Mouse (Mus musculus) brain, embryonic 14.5 days (tissue): ENCODE results near the gene Cdc14b. TPM values are rescaled to one million over a fixed set of nuclear protein-coding genes. Genes with fewer than 3 reads are reported as not detected.

Experiments used
- DNase-seq: peaks from one replicate; pipeline ENCODE4 v3.0.0-alpha.2; 2011; ENCODE audit warnings: low read depth
- CTCF ChIP-seq: fragments of 200-500 bp; IDR thresholded peaks from 2 replicates; pipeline ENCODE4 v1.5.1; 2012; ENCODE audit warnings: inconsistent platforms, mild to moderate bottlenecking, moderate library complexity, borderline replicate concordance; ENCODE audit not compliant: insufficient read depth, insufficient read length; ENCODE audit errors: extremely low read depth
- POLR2A ChIP-seq: fragments of 200-500 bp; IDR thresholded peaks from 2 replicates; pipeline ENCODE4 v1.6.1; 2012; ENCODE audit warnings: mild to moderate bottlenecking, inconsistent platforms, borderline replicate concordance; ENCODE audit not compliant: poor library complexity, insufficient read depth, insufficient read length, severe bottlenecking; ENCODE audit errors: extremely low read depth
- polyA plus RNA-seq: library from polyadenylated mRNA; depleted of rRNA; stranded (reverse); fragments of >200 nt; gene quantifications from 2 replicates; pipeline ENCODE4 v1.2.3, GENCODE M21; 2012

The Cdc14b gene
- polyA plus RNA-seq, 1 experiment, result 6.7 TPM

- DNase-seq, result peak; percentile 16
These were observed 33.9 kb upstream of the Cdc14b start for GRCm38 (mm10) chr13:64309036-64309435.

GRCm38 (mm10) chr13:64307508-64307907 lies 32.4 kb upstream of the Cdc14b start:
- no peak for DNase-seq
- TF ChIP-seq CTCF, result no peak

More at GRCm38 (mm10) chr13:64309036-64309435, 33.9 kb upstream of the Cdc14b start:
- TF ChIP-seq CTCF (no peak), POLR2A (no peak)

- DNase-seq, result peak; percentile 87
- TF ChIP-seq POLR2A, result no peak
- TF ChIP-seq CTCF, result peak; percentile 81; the same call in 1 of the 2 replicates
These were observed 31.0 kb upstream of the Cdc14b start for GRCm38 (mm10) chr13:64306078-64306477.

GRCm38 (mm10) chr13:64299069-64299468 lies 24.0 kb upstream of the Cdc14b start:
- DNase-seq, result no peak
- TF ChIP-seq CTCF (no peak), POLR2A (no peak)

- TF ChIP-seq CTCF, result no peak
- no peak for TF ChIP-seq POLR2A
- no peak for DNase-seq
These were observed 11.7 kb upstream of the Cdc14b start for GRCm38 (mm10) chr13:64286791-64287190.

GRCm38 (mm10) chr13:64286321-64286720 lies 11.2 kb upstream of the Cdc14b start:
- no peak for DNase-seq
- TF ChIP-seq POLR2A (no peak), CTCF (no peak)

- TF ChIP-seq CTCF, result no peak
- TF ChIP-seq POLR2A, result no peak
- no peak for DNase-seq
These were observed 9.6 kb upstream of the Cdc14b start for GRCm38 (mm10) chr13:64284676-64285075.

- DNase-seq, result no peak
- TF ChIP-seq POLR2A, result no peak
- no peak for TF ChIP-seq CTCF
These were observed 5.8 kb upstream of the Cdc14b start for GRCm38 (mm10) chr13:64280940-64281339.

GRCm38 (mm10) chr13:64275754-64276127 lies 651 bp upstream of the Cdc14b start:
- DNase-seq, result peak; percentile 6
- no peak for TF ChIP-seq CTCF
- TF ChIP-seq POLR2A, result no peak

GRCm38 (mm10) chr13:64273891-64274844 lies 922 bp downstream of the Cdc14b start:
- DNase-seq, result peak; percentile 67
- TF ChIP-seq POLR2A (no peak), CTCF (no peak)

GRCm38 (mm10) chr13:64273352-64273751 lies 1.7 kb downstream of the Cdc14b start:
- no peak for DNase-seq
- TF ChIP-seq POLR2A (no peak), CTCF (no peak)

GRCm38 (mm10) chr13:64268384-64268783 lies 6.7 kb downstream of the Cdc14b start:
- no peak for DNase-seq
- TF ChIP-seq POLR2A (no peak), CTCF (no peak)
